Mouse (Mus musculus) mouse trophoblast stem cell (cell line): ENCODE measurements at regions not wholly inside any gene's neighbourhood (a gene's known extent, or its start where the extent isn't known, plus 50 kb on each side); places are given as distances from the start of the nearest gene placed in this dataset.

ENCODE experiments used
- in situ Hi-C, 2 experiments: fragments of 300-500 bp; cut with MseI, MboI; formaldehyde crosslinking; loops; 2 replicates in 1 of 2; 3 replicates in 1 of 2; pipeline ENCODE4 v1.15.1; 2025

DNA sequence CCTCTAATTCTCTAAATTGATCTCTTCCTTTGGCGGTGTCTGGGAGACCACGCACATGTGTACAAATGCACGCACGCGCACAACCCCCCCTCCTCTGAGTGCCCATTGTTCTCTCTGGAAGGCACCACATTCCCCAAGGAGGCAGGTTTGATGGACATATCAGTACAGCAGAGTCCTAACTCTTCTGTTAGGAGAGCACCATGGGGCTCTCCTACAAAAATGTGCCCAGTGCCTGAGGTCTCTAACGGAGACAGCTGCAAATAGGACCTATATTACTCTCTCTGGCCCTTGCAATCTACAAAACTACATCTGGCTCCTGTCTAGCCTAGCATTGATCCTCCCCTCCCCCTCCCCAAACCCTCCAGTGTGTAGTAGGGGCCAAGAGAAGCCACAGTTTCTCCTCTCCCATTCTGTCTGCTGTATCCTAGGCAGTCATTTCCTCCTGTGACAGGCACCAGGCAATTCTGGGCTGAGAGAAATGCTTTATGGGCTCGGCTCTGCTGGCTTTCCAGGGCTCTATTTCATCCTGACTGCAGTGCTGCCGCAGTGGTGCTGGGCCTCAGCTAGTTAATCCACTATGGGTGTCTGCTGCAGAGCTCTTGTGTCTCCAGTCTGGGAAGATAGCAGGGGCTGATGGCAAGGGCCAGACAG is 340.6 kb downstream of the Rps24 start:
- in situ Hi-C loops: no loop called here

GRCm38 (mm10) chr14:24829001-24829400 is 342.1 kb downstream of the Rps24 start:
- in situ Hi-C loops: no loop called here

DNA sequence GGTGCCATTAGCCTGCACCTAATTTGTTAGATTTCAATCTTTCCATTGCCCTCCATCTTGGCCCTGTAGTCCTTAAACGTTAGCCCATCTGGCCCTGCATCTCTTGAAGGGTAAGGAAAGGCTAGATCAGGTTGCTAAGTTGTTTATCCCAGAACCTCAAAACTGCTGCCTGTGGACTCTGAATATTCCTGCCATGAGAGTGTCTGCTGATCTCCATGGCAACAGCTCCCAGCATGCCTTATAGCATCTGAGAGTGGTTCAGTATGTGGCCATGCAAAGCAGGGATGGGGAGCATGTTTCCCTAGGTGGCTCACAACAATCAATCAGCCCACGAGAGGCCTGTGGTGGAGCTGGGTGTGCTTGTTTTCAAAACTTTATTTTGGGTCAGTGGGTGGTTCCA is 346.3 kb downstream of the Rps24 start:
- in situ Hi-C loops: no loop called here

DNA sequence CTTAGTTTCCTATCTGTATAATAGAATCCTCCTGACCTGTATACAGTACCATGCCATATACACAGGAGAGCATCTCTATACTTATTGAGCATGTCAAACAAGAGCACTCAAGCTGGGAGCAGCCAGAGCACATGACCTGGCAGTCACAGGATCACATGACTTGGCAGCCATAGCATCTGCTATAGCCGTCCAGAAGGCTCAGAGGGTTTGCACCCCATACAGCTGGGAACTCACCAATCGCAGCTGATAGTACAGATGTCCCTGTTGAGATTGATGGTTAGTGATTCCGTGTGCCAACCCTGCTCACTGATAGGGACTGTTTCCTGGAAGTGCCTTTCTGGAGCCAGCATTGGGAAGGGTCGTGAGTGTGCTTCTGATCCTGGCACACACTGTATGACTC is 351.3 kb downstream of the Rps24 start:
- in situ Hi-C loops: no loop called here

DNA sequence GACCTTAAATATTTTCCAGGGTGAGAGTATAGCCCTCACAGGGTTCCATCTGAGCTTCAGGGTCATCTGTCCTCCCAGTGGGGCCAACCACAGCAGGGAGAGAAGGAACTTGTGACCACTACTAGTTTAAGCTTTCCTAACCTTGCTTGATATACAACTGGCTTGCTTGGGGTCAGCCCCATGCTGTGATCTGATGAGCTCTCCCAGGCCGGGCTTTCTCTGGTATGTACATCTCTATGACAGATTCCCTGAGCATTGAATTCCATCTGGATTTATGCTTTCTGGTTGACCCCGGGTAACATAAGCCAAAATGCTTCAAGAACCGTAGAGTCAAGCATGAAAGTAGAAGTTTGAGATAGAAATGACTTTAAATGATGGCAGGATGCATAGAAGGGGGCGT is 352.1 kb downstream of the Rps24 start:
- in situ Hi-C loops: no loop called here

GRCm38 (mm10) chr14:24841715-24842496 is 355.0 kb downstream of the Rps24 start:
- in situ Hi-C loops: no loop called here

GRCm38 (mm10) chr14:24843626-24844025 is 356.7 kb downstream of the Rps24 start:
- in situ Hi-C loops: no loop called here

GRCm38 (mm10) chr14:24850491-24850890 is 363.6 kb downstream of the Rps24 start:
- in situ Hi-C loops: no loop called here

GRCm38 (mm10) chr14:24854459-24854858 is 367.5 kb downstream of the Rps24 start:
- in situ Hi-C loops: no loop called here

DNA sequence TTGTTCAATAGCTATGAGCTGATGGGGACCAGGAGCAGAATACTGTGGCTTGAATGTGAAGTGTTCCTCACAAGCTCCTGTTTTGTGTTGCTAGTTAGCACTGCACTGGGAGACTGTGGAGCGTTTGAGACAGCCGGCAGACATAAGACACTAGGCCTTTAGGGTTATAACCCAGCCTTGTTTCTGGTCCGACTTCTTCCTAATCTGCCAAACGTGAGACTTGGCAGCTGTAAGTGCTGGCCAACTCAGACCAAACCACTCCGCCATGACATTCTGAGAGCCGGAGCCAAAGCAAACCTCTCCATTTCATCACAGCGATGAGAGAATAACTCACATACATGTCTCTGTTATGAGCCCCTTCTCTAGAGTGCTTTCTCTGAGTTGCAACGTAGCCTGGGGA is 375.2 kb downstream of the Rps24 start:
- in situ Hi-C loops: no loop called here

GRCm38 (mm10) chr14:24862661-24863060 is 375.7 kb downstream of the Rps24 start:
- in situ Hi-C loops: no loop called here

DNA sequence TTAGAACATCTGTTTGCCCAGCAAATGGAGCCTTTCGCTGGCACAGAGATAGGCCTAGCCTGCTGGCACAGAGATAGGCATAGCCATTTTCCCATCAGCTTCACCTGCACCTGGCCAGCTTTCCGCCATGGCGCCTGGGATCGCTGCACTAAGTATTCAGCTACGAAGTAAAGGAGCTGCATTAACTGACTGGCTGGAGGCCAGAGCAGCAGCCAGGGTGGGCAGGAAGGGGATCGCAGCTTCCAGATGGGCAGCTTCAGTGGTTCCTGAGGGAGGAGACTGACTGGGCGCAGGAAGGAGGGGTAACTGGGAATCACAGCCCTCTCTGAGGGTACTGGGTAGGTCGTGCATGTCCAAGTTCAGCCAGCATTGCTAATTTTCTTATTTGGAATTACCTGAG is 376.2 kb downstream of the Rps24 start:
- in situ Hi-C loops: no loop called here

DNA sequence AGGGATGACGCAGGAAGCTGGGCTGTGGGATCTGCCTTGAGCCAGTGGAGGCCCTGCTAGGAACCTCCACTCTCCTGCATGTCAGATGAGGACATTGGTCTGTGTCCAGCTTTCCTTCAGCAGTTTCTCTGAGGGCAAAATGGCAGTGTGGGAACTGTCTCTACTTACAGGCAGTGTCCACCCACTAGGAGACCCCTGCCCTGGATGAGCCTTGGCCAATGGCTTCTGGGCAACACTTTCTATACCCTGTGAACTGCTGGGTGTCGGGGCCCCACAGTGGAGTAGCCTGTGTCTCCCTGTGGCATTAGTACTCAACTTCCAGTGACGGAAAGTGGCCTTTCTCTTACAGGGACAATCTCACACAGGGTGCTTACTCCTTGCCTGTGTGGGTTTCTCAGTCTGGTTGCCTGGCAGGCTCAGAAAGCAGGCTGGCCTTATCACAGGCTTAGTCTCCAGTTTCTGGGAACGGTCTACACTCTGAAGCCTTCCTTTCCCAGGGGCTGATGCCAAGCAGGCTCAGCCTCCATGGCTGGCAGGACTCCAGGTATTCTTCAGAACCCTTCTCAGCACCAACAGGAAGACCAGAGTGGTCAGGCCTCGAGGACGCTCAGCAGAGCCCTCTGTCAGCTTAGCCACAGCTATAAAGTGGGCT is 378.8 kb downstream of the Rps24 start:
- in situ Hi-C loops: no loop called here

DNA sequence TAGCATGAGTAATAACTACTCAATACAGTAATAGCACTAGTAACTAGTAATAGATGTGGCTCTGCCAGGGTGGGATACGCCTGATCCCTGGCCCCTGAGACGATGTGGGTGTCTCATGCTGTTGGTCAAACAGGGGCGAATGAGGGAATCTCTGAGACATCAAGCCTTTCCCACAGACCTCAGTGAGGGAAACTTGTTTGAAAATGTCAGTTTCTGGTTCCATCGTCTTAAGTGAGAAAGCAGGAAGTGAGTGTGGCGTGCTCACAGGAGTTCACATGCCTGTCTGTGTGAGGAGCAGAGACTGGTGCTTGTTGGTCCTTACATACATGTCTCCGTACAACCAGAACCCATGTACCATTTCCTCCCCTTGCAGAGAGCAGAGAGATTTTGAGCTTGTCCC is 380.9 kb downstream of the Rps24 start:
- in situ Hi-C loops: no loop called here

- in situ Hi-C loops: no loop called here
These were observed 381.8 kb downstream of the Rps24 start for GRCm38 (mm10) chr14:24868756-24869155.

GRCm38 (mm10) chr14:24870246-24870645 is 383.3 kb downstream of the Rps24 start:
- in situ Hi-C loops: no loop called here

DNA sequence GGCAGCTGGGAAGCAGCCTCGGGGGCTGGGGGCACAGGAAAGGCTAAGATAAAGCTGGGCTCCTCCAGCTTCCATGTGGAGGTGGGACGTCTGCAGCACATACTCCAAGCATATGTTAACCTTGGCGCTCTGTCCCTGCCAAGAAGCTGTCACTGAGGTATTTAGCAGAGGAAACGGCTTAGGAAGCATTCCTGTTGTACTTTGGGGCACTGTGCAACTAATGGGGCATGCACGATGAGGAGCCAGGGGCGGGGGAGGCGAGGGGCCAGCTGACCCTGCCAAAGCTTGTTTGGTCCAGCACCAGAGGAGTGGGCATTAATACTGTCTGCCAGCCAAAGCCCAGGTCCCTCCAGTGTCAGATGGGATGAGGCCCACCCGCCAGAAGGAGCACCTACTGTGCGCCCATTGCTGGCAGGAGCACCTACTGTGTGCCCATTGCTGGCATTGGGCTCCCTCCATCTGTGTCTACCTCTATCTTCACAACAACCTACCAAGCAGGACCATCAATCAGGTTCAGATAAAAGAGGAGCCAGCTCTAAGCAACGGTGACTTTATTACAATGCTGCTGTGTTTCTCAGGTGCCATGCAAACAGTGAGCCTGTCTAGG is 384.6 kb downstream of the Rps24 start:
- in situ Hi-C loops: no loop called here

- in situ Hi-C loops: no loop called here
These were observed 386.0 kb downstream of the Rps24 start for GRCm38 (mm10) chr14:24872931-24873330.

- in situ Hi-C loops: no loop called here
These were observed 386.5 kb downstream of the Rps24 start for GRCm38 (mm10) chr14:24873406-24873805.

DNA sequence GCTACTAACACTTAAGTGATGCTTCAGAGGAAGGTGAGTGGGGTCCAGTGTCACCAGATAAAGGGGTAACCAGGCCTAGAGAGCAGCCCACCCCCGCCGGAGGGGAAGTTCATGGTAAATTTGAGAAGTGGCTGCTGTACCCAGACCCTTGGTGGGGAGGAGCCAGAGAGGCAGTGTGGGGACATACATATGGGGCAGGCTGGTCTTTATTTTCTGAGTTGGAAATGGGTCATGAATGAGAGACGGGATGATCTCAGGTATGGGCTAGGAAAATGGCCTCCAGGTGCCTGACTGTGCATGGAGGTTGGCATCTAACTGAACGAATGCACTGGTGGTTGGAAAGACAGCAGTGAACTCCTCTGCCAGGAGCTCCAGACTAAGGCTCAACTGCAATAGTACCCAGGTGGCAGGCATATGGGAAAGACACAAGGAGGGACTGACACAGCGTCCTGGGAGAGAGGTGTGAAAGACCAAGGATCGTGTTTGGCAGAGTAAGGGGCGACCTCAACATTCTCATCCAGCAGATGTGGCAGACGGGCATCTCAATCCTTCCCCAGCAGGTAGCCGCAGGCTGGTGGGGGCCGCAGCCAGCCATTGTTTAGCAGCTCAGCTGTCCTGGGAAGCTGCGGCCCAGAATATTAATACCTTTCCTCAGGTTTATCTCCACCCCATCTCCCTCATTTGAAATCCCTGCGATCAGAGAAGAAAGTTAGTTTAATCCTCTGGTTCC is 387.7 kb downstream of the Rps24 start:
- in situ Hi-C loops: no loop called here

DNA sequence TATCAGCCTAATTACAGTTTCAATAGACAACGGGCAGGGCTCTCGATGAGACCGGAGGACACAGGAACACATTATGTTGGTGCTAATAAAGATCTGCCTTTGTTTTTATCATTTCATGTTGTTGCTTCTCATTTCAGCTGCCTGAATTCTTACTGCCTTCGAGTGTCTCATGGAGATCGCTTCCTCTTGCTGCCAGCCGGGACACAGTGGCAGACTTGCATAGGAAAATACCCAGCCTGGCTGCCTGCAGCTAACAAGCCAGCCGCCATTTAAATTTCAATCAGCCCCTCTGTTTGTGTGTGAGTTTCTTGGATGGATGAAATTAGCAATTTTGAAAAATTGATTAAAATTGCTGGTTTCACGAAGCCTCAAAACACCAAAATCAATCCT is 388.2 kb downstream of the Rps24 start:
- in situ Hi-C loops: no loop called here

GRCm38 (mm10) chr14:24875934-24876333 is 389.0 kb downstream of the Rps24 start:
- in situ Hi-C loops: no loop called here
